Mouse (Mus musculus) liver, postnatal 0 days (tissue): ENCODE results near the gene Tecr.

Experiments used
- CTCF ChIP-seq: sonication (generic); IDR thresholded peaks from 2 replicates; pipeline ENCODE4 v1.5.1; 2016; ENCODE audit warnings: antibody characterized with exemption, low read depth
- EP300 ChIP-seq: IDR thresholded peaks from 2 replicates; pipeline ENCODE4 v1.6.1; 2016; ENCODE audit warnings: antibody characterized with exemption, low read depth, mild to moderate bottlenecking

GRCm38 (mm10) chr8:83590488-83591023, 17.2 kb downstream of the Tecr start:
- TF ChIP-seq CTCF (peak; percentile 51), EP300 (no peak)
